Mouse (Mus musculus) thymus, adult 2 months (tissue): Measurements from ENCODE around the gene Abcc12. TPM values are rescaled to one million over a fixed set of nuclear protein-coding genes. Genes with fewer than 3 reads are reported as not detected.

Experiments used
- DNase-seq: peaks from one replicate; pipeline ENCODE4 v3.0.0; 2021
- H3K27ac ChIP-seq: fragments of 200-500 bp; 2 replicates; pipeline ENCODE4 v1.5.1; 2012; ENCODE audit warnings: low read length, control low read depth; ENCODE audit not compliant: control insufficient read depth, insufficient read depth
- H3K27me3 ChIP-seq: fragments of 200-500 bp; 2 replicates; pipeline ENCODE4 v1.6.1; 2012; ENCODE audit warnings: mild to moderate bottlenecking, low read length, moderate library complexity, mixed read lengths; ENCODE audit not compliant: control insufficient read depth, insufficient read depth
- H3K36me3 ChIP-seq: fragments of 200-500 bp; 2 replicates; pipeline ENCODE4 v1.6.1; 2012; ENCODE audit warnings: mild to moderate bottlenecking, low read length, moderate library complexity; ENCODE audit not compliant: control insufficient read depth, insufficient read depth
- H3K4me1 ChIP-seq: fragments of 200-500 bp; replicated peaks from 2 replicates; pipeline ENCODE4 v1.6.1; 2012; ENCODE audit warnings: low read length; ENCODE audit not compliant: control insufficient read depth, insufficient read depth
- H3K4me3 ChIP-seq: fragments of 200-500 bp; 2 replicates; pipeline ENCODE4 v1.5.1; 2012; ENCODE audit warnings: mild to moderate bottlenecking, low read length, control low read depth, moderate library complexity; ENCODE audit not compliant: control insufficient read depth, insufficient read depth
- CTCF ChIP-seq: fragments of 200-500 bp; IDR thresholded peaks from 2 replicates; pipeline ENCODE4 v1.5.1; 2012; ENCODE audit warnings: mild to moderate bottlenecking, control low read depth, low read length, moderate library complexity, borderline replicate concordance; ENCODE audit not compliant: control insufficient read depth, poor library complexity, insufficient read depth; ENCODE audit errors: extremely low read depth
- POLR2A ChIP-seq: fragments of 200-500 bp; IDR thresholded peaks from 2 replicates; pipeline ENCODE4 v1.6.1; 2012; ENCODE audit warnings: mild to moderate bottlenecking, low read length, control low read depth, moderate library complexity; ENCODE audit not compliant: control insufficient read depth, poor library complexity, insufficient read depth; ENCODE audit errors: extremely low read depth
- WGBS: fragments of 180-500 bp; shearing (Covaris S2); methylation state at CpG from one replicate; pipeline ENCODE4 v1.1.7; 2018; 5-methylcytosine and 5-hydroxymethylcytosine counted together
- polyA plus RNA-seq: library from polyadenylated mRNA; depleted of rRNA; stranded (reverse); fragments of >200 nt; gene quantifications from 2 replicates; pipeline ENCODE4 v1.2.3, GENCODE M21; 2012; rRNA removed

Gene Abcc12
- polyA plus RNA-seq, result 0.04 and 0.13 TPM in 2 replicates

- Histone ChIP-seq H3K27me3 (no peaks in the 10 kb centered on the region), H3K4me1 (no peaks in the 10 kb centered on the region), H3K4me3 (no peak within 1 kb of the TSS), H3K36me3 (no peaks in the 10 kb centered on the region), H3K27ac (no peak within 1 kb of the TSS)
- no peak for TF ChIP-seq POLR2A
- TF ChIP-seq CTCF, result no peak
- no peak for DNase-seq
These were observed at the start of gene Abcc12 for GRCm38 (mm10) chr8:86580458-86580857. Gene Abcc12, minus strand, starts transcription at chr8:86580686.

GRCm38 (mm10) chr8:86630212-86630611 lies 49.7 kb upstream of the Abcc12 start:
- no peak overlapping the region for H3K4me3 ChIP-seq
- peaks cover 37% of the 10 kb centered on the region for H3K36me3 ChIP-seq
- no peak for TF ChIP-seq POLR2A
- TF ChIP-seq CTCF, result no peak
- 96% methylated on average over 5 of the region's 5 CpGs for WGBS
- DNase-seq, result no peak
- no peak overlapping the region for H3K27ac ChIP-seq
- H3K27me3 ChIP-seq, result no peaks in the 10 kb centered on the region
- peaks cover 4% of the 10 kb centered on the region; the same call in 1 of the 2 replicates for H3K4me1 ChIP-seq

- 19% methylated on average over 7 of the region's 7 CpGs for WGBS
- H3K27me3 ChIP-seq, result no peaks in the 10 kb centered on the region
- H3K36me3 ChIP-seq, result no peaks in the 10 kb centered on the region
- H3K4me1 ChIP-seq, result peaks cover 8% of the 10 kb centered on the region
- DNase-seq, result peak; percentile 12
- peak overlapping the region; percentile 58 for H3K4me3 ChIP-seq
- H3K27ac ChIP-seq, result peak overlapping the region; percentile 34; the same call in 1 of the 2 replicates
- no peak for TF ChIP-seq POLR2A
- TF ChIP-seq CTCF, result no peak
These were observed 44.4 kb upstream of the Abcc12 start for GRCm38 (mm10) chr8:86624915-86625314.

- WGBS, result under 1% methylated on average over 60 of the region's 62 CpGs
- H3K27ac ChIP-seq, result peak within 1 kb of the TSS; percentile 74
- no peaks in the 10 kb centered on the region for H3K36me3 ChIP-seq
- H3K27me3 ChIP-seq, result no peaks in the 10 kb centered on the region
- peak; percentile 98 for DNase-seq
- TF ChIP-seq CTCF, result no peak
- 0 out of 2 replicates have a peak, but pooled peaks have one; percentile 43 for TF ChIP-seq POLR2A
- H3K4me3 ChIP-seq, result peak within 1 kb of the TSS; percentile 58
- H3K4me1 ChIP-seq, result peaks cover 8% of the 10 kb centered on the region
These were observed 43.6 kb upstream of the Abcc12 start, which contains the start of gene Lonp2 for GRCm38 (mm10) chr8:86623911-86624731. Gene Lonp2, plus strand, starts transcription at chr8:86624043.

- H3K4me1 ChIP-seq, result peaks cover 8% of the 10 kb centered on the region
- peak overlapping the region; percentile 74 for H3K27ac ChIP-seq
- no peaks in the 10 kb centered on the region for H3K27me3 ChIP-seq
- DNase-seq, result no peak
- WGBS, result 2% methylated on average over 13 of the region's 14 CpGs
- H3K4me3 ChIP-seq, result peak overlapping the region; percentile 58
- no peaks in the 10 kb centered on the region for H3K36me3 ChIP-seq
- TF ChIP-seq CTCF (no peak), POLR2A (no peak)
These were observed 43.0 kb upstream of the Abcc12 start for GRCm38 (mm10) chr8:86623551-86623910.

GRCm38 (mm10) chr8:86617759-86618387 lies 37.4 kb upstream of the Abcc12 start:
- Histone ChIP-seq H3K4me1 (no peaks in the 10 kb centered on the region), H3K4me3 (no peak overlapping the region), H3K36me3 (no peaks in the 10 kb centered on the region), H3K27me3 (no peaks in the 10 kb centered on the region), H3K27ac (no peak overlapping the region)
- no peak for TF ChIP-seq POLR2A
- no peak for TF ChIP-seq CTCF
- WGBS, result 27% methylated on average over 7 of the region's 7 CpGs
- DNase-seq, result no peak
